Mouse (Mus musculus): ENCODE measurements around the gene Rnase10.

DNA sequence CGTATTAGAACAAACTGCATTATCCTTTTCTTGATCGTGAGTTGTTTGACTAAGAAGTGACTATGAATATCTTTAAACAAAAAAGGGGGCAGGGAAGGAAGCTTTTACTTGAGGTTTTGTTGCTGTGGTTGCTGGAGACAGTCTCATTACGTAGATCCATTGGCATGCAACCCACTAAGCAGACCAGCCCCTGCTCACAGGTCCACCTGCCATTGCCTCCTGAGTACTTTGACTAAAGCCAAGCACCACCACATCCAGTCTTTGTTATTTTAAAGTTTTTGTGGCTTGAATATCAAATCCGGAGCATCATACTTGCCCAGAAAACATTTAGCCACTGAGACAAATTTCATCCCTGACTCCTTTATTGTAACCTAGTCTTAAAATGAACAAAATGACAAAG, 28.7 kb downstream of the Rnase10 start:
- TF ChIP-seq CTCF (IDR thresholded peaks at IDR 0.05; ENCODE audit: low read depth) (no peak), EP300 (IDR thresholded peaks at IDR 0.05; ENCODE audit: low read depth) (no peak)
